Mouse (Mus musculus): Measurements from ENCODE around the gene Fam155a.

- TF ChIP-seq ZMIZ1 (IDR thresholded peaks at IDR 0.05; ENCODE audit: low read depth, low read length) = no peak
- no peak for TF ChIP-seq MXI1 (IDR thresholded peaks at IDR 0.05; ENCODE audit: low read depth, low read length)
- TF ChIP-seq CTCF (conservative IDR thresholded peaks at IDR 0.05 in 1 of 2, IDR thresholded peaks at IDR 0.05 in 1 of 2; ENCODE audit: low read depth in 2 of 2, low read length in 2 of 2) = no peak
- no peak for TF ChIP-seq ZC3H11A (IDR thresholded peaks at IDR 0.05; ENCODE audit: low read depth, low read length)
- no peak for TF ChIP-seq SIN3A (IDR thresholded peaks at IDR 0.05; ENCODE audit: low read length)
- no peak for TF ChIP-seq POLR2A (IDR thresholded peaks at IDR 0.05; ENCODE audit: low read depth, low read length)
Observed at GRCm38 (mm10) chr8:9805676-9806075, 34.7 kb upstream of the Fam155a start.
